Mouse (Mus musculus) embryonic fibroblast, embryonic 13.5 days (primary cell): Measurements from ENCODE around the gene Mcm5.

Experiments used
- CTCF ChIP-seq: IDR thresholded peaks from 2 replicates; pipeline ENCODE4 v1.5.1; 2011; ENCODE audit warnings: mild to moderate bottlenecking, control low read depth, low read length, moderate library complexity, borderline replicate concordance; ENCODE audit not compliant: insufficient read depth
- POLR2A ChIP-seq: IDR thresholded peaks from 2 replicates; pipeline ENCODE4 v1.6.1; 2011; ENCODE audit warnings: low read depth, mild to moderate bottlenecking, control low read depth, low read length, moderate library complexity

GRCm38 (mm10) chr8:75109236-75109967, at the start of gene Mcm5:
- TF ChIP-seq POLR2A: peak; percentile 75
- TF ChIP-seq CTCF: no peak
